Mouse (Mus musculus): ENCODE results near the gene Pitpnm1.

DNA sequence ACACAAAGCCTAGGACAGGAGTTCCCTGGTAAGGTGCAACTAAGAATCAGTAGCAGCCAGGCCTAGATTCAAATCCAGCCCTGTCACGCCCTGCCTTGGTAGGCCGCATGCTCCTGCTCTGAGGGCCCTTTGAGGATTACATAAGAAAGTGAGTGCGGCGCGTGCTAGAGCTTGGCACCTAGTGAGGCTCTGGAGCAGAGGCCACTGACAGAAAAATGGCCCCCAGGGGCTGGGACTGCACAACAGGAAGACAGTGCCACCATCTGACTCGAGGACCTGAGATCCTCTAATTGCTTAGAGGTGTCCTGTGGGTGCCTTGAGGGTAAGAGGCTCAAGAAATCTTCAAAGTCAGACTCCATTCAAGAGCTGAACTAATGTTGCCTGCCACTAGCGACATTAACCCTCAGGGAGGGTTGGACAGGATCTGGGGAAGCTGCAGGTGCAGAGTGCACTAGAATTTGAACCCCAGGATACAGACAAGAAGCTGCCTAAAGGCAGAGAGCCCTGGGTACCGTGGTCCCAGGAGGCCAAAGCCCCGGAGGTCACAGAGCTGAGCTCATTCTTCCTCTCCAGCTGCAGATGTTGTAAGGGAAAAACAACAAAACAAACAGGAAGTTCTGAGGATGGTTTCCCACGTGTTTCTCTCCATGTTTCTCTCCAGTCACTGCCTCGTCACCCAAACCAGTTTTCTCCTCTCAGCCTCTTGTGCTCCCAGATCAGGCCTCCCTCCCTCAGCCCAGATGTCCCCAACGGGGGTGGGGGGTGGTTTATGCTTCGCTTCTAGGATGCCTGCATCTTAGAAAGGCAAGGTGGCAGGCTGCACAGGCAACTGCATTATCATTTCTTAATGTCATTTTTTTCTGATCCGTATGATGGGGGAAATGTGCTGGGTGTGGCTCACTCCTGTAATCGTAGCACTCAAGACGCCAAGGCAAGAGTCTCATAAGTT lies 45.0 kb downstream of the Pitpnm1 start:
- TF ChIP-seq POLR2A (IDR thresholded peaks at IDR 0.05; ENCODE audit: insufficient read length, low read depth) (no peak), USF1 (IDR thresholded peaks at IDR 0.05; ENCODE audit: low read depth) (no peak), E2F4 (IDR thresholded peaks at IDR 0.05; ENCODE audit: insufficient read depth) (no peak), MAX (IDR thresholded peaks at IDR 0.05; ENCODE audit: low read depth) (no peak), SRF (IDR thresholded peaks at IDR 0.05; ENCODE audit: control insufficient read depth, insufficient read length, low read depth) (no peak)
